Mouse (Mus musculus): ENCODE results near the gene Mtx3. TPM values are rescaled to one million over a fixed set of nuclear protein-coding genes. Genes with fewer than 3 reads are reported as not detected.

Mtx3 gene
- total and polyA plus RNA-seq, 3 experiments = 7.6 to 10.0 TPM; not detected in 1

- H3K27ac ChIP-seq (ENCODE audit: control insufficient read depth, low read depth, low read length) = no peak overlapping the region
Measured at GRCm38 (mm10) chr13:92899087-92899486, 54.5 kb downstream of the Mtx3 start.

GRCm38 (mm10) chr13:92903291-92903690 is 58.7 kb downstream of the Mtx3 start:
- no peak for DNase-seq (ENCODE audit: low read depth, low spot score)
- no peaks in the 10 kb centered on the region for H3K36me3 ChIP-seq (ENCODE audit: control insufficient read depth in 1 of 2, insufficient read depth in 2 of 2, low read length in 2 of 2)
- no peak overlapping the region for H3K27ac ChIP-seq (ENCODE audit: control insufficient read depth, low read depth, low read length)
- H3K79me2 ChIP-seq (ENCODE audit: control insufficient read depth, insufficient read depth, low read length, poor library complexity) = no peaks in the 10 kb centered on the region
- no peak overlapping the region for H3K4me3 ChIP-seq (ENCODE audit: control insufficient read depth in 1 of 2, insufficient read depth in 1 of 2, low read depth in 2 of 2, low read length in 2 of 2)
- no peak for TF ChIP-seq MYC (IDR thresholded peaks at IDR 0.05; ENCODE audit: low read depth, low read length)
- TF ChIP-seq POLR2AphosphoS2 (IDR thresholded peaks at IDR 0.05; ENCODE audit: low read length) = no peak
- TF ChIP-seq TBP (IDR thresholded peaks at IDR 0.05; ENCODE audit: low read depth, low read length) = no peak
- no peak for TF ChIP-seq GABPA (IDR thresholded peaks at IDR 0.05; ENCODE audit: low read depth, low read length)
- TF ChIP-seq KAT2A (conservative IDR thresholded peaks at IDR 0.05; ENCODE audit: low read depth, low read length) = no peak
- no peak for TF ChIP-seq POLR2AphosphoS5 (IDR thresholded peaks at IDR 0.05; ENCODE audit: borderline replicate concordance, low read depth, low read length)
- TF ChIP-seq MEF2A (IDR thresholded peaks at IDR 0.05; ENCODE audit: extremely low read depth, insufficient replicate concordance, low read depth, low read length, poor library complexity, severe bottlenecking) = no peak
- TF ChIP-seq SMC3 (IDR thresholded peaks at IDR 0.05; ENCODE audit: low read depth, low read length) = no peak
- TF ChIP-seq RAD21 (IDR thresholded peaks at IDR 0.05; ENCODE audit: low read depth, low read length) = no peak
- H3K4me1 ChIP-seq (ENCODE audit: control insufficient read depth in 1 of 2, insufficient read depth in 2 of 2, low read length in 2 of 2) = no peaks in the 10 kb centered on the region
- no peak overlapping the region for H3K9ac ChIP-seq (ENCODE audit: control insufficient read depth, low read depth, low read length, poor library complexity, severe bottlenecking)
- H3K27me3 ChIP-seq (ENCODE audit: control insufficient read depth in 1 of 2, insufficient read depth in 2 of 2, low read length in 2 of 2) = no peaks in the 10 kb centered on the region
- H3K9me3 ChIP-seq (replicated peaks; ENCODE audit: insufficient read depth, low read length) = no peaks in the 10 kb centered on the region

More at GRCm38 (mm10) chr13:92899087-92899486, 54.5 kb downstream of the Mtx3 start:
- H3K9ac ChIP-seq (ENCODE audit: control insufficient read depth, low read depth, low read length, poor library complexity, severe bottlenecking) = no peak overlapping the region
- H3K9me3 ChIP-seq (replicated peaks; ENCODE audit: insufficient read depth, low read length) = no peaks in the 10 kb centered on the region
- H3K4me3 ChIP-seq (ENCODE audit: control insufficient read depth in 1 of 2, insufficient read depth in 1 of 2, low read depth in 2 of 2, low read length in 2 of 2) = no peak overlapping the region
- H3K27me3 ChIP-seq (ENCODE audit: control insufficient read depth in 1 of 2, insufficient read depth in 2 of 2, low read length in 2 of 2) = no peaks in the 10 kb centered on the region
- H3K79me2 ChIP-seq (ENCODE audit: control insufficient read depth, insufficient read depth, low read length, poor library complexity) = no peaks in the 10 kb centered on the region
- no peak for DNase-seq (ENCODE audit: low read depth, low spot score)
- H3K36me3 ChIP-seq (ENCODE audit: control insufficient read depth in 1 of 2, insufficient read depth in 2 of 2, low read length in 2 of 2) = no peaks in the 10 kb centered on the region
- H3K4me1 ChIP-seq (ENCODE audit: control insufficient read depth in 1 of 2, insufficient read depth in 2 of 2, low read length in 2 of 2) = no peaks in the 10 kb centered on the region
- TF ChIP-seq UBTF (IDR thresholded peaks at IDR 0.05; ENCODE audit: borderline replicate concordance, insufficient read depth, low read depth, low read length) = no peak
- no peak for TF ChIP-seq JUND (IDR thresholded peaks at IDR 0.05; ENCODE audit: low read depth, low read length)
- TF ChIP-seq MAFK (IDR thresholded peaks at IDR 0.05; ENCODE audit: borderline replicate concordance, low read depth, low read length) = no peak
- no peak for TF ChIP-seq CHD2 (IDR thresholded peaks at IDR 0.05; ENCODE audit: low read length)
- TF ChIP-seq RAD21 (IDR thresholded peaks at IDR 0.05; ENCODE audit: low read depth, low read length) = no peak
- no peak for TF ChIP-seq POLR2AphosphoS2 (IDR thresholded peaks at IDR 0.05; ENCODE audit: low read length)
- TF ChIP-seq ZMIZ1 (IDR thresholded peaks at IDR 0.05; ENCODE audit: low read depth, low read length) = no peak
- no peak for TF ChIP-seq SIN3A (IDR thresholded peaks at IDR 0.05; ENCODE audit: low read length)
- TF ChIP-seq TAL1 (IDR thresholded peaks at IDR 0.05; ENCODE audit: low read length) = no peak
- no peak for TF ChIP-seq GABPA (IDR thresholded peaks at IDR 0.05; ENCODE audit: low read depth, low read length)
- TF ChIP-seq ZC3H11A (IDR thresholded peaks at IDR 0.05; ENCODE audit: low read depth, low read length) = no peak
- TF ChIP-seq POLR2A (IDR thresholded peaks at IDR 0.05; ENCODE audit: control insufficient read depth in 1 of 2, insufficient read depth in 1 of 2, low read depth in 1 of 2, low read length in 2 of 2, poor library complexity in 1 of 2) = no peak
- no peak for TF ChIP-seq E2F4 (IDR thresholded peaks at IDR 0.05; ENCODE audit: borderline replicate concordance, low read depth, low read length)
- TF ChIP-seq NELFE (IDR thresholded peaks at IDR 0.05; ENCODE audit: low read depth, low read length) = no peak
- no peak for TF ChIP-seq MYC (IDR thresholded peaks at IDR 0.05; ENCODE audit: low read depth, low read length)
